Mouse (Mus musculus) myocyte (in vitro differentiated cells): ENCODE measurements around the gene Card14.

Experiments
- CEBPB ChIP-seq: IDR thresholded peaks from 2 replicates; pipeline ENCODE4 v1.6.1; 2011; ENCODE audit warnings: mild to moderate bottlenecking, moderate library complexity; ENCODE audit not compliant: poor library complexity, insufficient read depth, severe bottlenecking
- E2F4 ChIP-seq: IDR thresholded peaks from one replicate; pipeline ENCODE4 v1.6.1; 2011; ENCODE audit warnings: mild to moderate bottlenecking, control low read depth, moderate library complexity; ENCODE audit not compliant: insufficient read depth
- MAX ChIP-seq: IDR thresholded peaks from one replicate; pipeline ENCODE4 v1.6.1; 2011; ENCODE audit warnings: low read depth, mild to moderate bottlenecking, control low read depth
- MYOD1 ChIP-seq, 3 experiments: IDR thresholded peaks; one replicate each; pipeline ENCODE4 v1.6.1; 2011; ENCODE audit warnings: control low read depth in 2 of 3, low read depth in 2 of 3, mild to moderate bottlenecking in 2 of 3, moderate library complexity in 1 of 3; ENCODE audit not compliant: insufficient read length in 2 of 3, control insufficient read depth in 1 of 3
- POLR2A ChIP-seq: IDR thresholded peaks from one replicate; pipeline ENCODE4 v1.6.1; 2011; ENCODE audit warnings: low read depth, mild to moderate bottlenecking, control low read depth, moderate library complexity; ENCODE audit not compliant: insufficient read length
- POLR2AphosphoS2 ChIP-seq: IDR thresholded peaks from one replicate; pipeline ENCODE4 v1.6.1; 2011; ENCODE audit warnings: low read depth, control low read depth; ENCODE audit not compliant: insufficient read length
- SRF ChIP-seq: IDR thresholded peaks from one replicate; pipeline ENCODE4 v1.6.1; 2011; ENCODE audit warnings: low read depth; ENCODE audit not compliant: control insufficient read depth, insufficient read length
- TCF12 ChIP-seq: IDR thresholded peaks from one replicate; pipeline ENCODE4 v1.6.1; 2011; ENCODE audit warnings: mild to moderate bottlenecking, control low read depth; ENCODE audit not compliant: poor library complexity, insufficient read depth, severe bottlenecking
- USF1 ChIP-seq: IDR thresholded peaks from one replicate; pipeline ENCODE4 v1.6.1; 2011; ENCODE audit warnings: low read depth, mild to moderate bottlenecking, control low read depth, moderate library complexity

DNA sequence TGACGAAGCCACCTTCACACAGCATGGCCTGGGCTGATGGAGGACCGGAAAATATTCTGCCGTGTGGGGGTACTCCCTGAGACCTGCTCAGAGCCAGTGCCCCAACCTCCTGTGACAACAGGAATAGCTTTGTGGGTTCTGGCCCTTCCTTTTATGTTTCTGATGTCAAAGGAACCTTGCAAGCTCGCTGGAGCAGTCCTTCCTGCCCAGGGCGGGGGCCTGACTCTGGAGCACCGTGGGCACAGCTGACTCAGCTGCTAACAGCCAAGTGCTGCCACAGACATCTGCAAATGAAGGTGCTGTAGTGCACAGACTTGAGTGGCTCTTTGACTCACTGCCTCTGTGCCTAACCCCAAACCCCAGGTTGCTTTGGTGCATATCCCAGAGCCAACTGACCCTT lies 37.3 kb downstream of the Card14 start:
- TF ChIP-seq MAX (no peak), SRF (no peak), POLR2A (no peak), E2F4 (no peak), MYOD1 (IDR thresholded peaks at IDR 0.05; ENCODE audit: control insufficient read depth in 1 of 3, insufficient read length in 2 of 3, low read depth in 2 of 3) (no peak), TCF12 (no peak), USF1 (no peak), POLR2AphosphoS2 (no peak), CEBPB (no peak)
